9 mouse cellular contexts compared by ENCODE assay signal in genomic region chr15:102025136-102025872, GRCm38 (mm10). TPM values are rescaled to one million over a fixed set of nuclear protein-coding genes. Genes with fewer than 3 reads are reported as not detected.
DNase-seq lines count a peak whose midpoint lies in the region; ATAC-seq and TF ChIP-seq lines count a peak whose summit lies in the region.
"Had no signal": no experiment of that assay in that cellular context is flagged by ENCODE, and none has a peak within 500 bp of the region (broad histone marks: within the 10 kb centered on the region; RNA-seq: fewer than 3 reads in every experiment).

No protein-coding gene starts in this region.

- 2% methylated on average over 22 of the region's 22 CpGs for WGBS in midbrain, embryonic 10.5 days
- WGBS in midbrain, embryonic 15.5 days, result 6% methylated on average over 22 of the region's 22 CpGs
- 7% methylated on average over 22 of the region's 22 CpGs for WGBS in heart, embryonic 14.5 days
- WGBS in liver, adult 2 months, result 12% methylated on average over 22 of the region's 22 CpGs
- 10% methylated on average over 22 of the region's 22 CpGs for WGBS in stomach, embryonic 16.5 days
- WGBS in cerebellum, adult 2 months, result 18% methylated on average over 22 of the region's 22 CpGs

- peak overlapping the region; percentile 41 for H3K4me3 ChIP-seq in midbrain, embryonic 10.5 days
- no peak overlapping the region for H3K4me3 ChIP-seq in midbrain, embryonic 15.5 days
- H3K4me3 ChIP-seq in heart, embryonic 14.5 days (ENCODE audit: control insufficient read depth in 1 of 2, insufficient read depth in 1 of 2, low read depth in 1 of 2, low read length in 2 of 2), result peak overlapping the region; percentile 21 to 31; a peak in 3 of 4 replicates
- H3K4me3 ChIP-seq in liver, adult 2 months (ENCODE audit: insufficient read depth, low read depth, low read length), result no peak overlapping the region
- H3K4me3 ChIP-seq in stomach, embryonic 16.5 days (replicated peaks; ENCODE audit: low read length), result peak overlapping the region; percentile 28
- no peak overlapping the region for H3K4me3 ChIP-seq in cerebellum, adult 2 months (replicated peaks; ENCODE audit: insufficient read depth, low read depth, low read length)

- H3K9ac ChIP-seq in midbrain, embryonic 15.5 days, result no peak overlapping the region
- peak overlapping the region; percentile 66 for H3K9ac ChIP-seq in heart, embryonic 14.5 days (ENCODE audit: low read length)
- peak overlapping the region; percentile 5; the same call in 1 of the 2 replicates for H3K9ac ChIP-seq in liver, adult 2 months (ENCODE audit: low read depth, low read length)
- peak overlapping the region; percentile 67 for H3K9ac ChIP-seq in stomach, embryonic 16.5 days (ENCODE audit: low read length)

- H3K36me3 ChIP-seq in midbrain, embryonic 10.5 days, result no peaks in the 10 kb centered on the region
- H3K36me3 ChIP-seq in midbrain, embryonic 15.5 days (replicated peaks), result no peaks in the 10 kb centered on the region
- no peaks in the 10 kb centered on the region for H3K36me3 ChIP-seq in heart, embryonic 14.5 days (ENCODE audit: control insufficient read depth, insufficient read depth, low read length)
- H3K36me3 ChIP-seq in liver, adult 2 months (ENCODE audit: control insufficient read depth, insufficient read depth, low read length), result peaks cover 10% of the 10 kb centered on the region
- H3K36me3 ChIP-seq in stomach, embryonic 16.5 days (ENCODE audit: control insufficient read depth, insufficient read depth, low read length), result no peaks in the 10 kb centered on the region

- H3K4me2 ChIP-seq in midbrain, embryonic 15.5 days, result no peak overlapping the region; the same call in 1 of the 2 replicates
- peak overlapping the region; percentile 66 for H3K4me2 ChIP-seq in heart, embryonic 14.5 days (ENCODE audit: low read length)
- peak overlapping the region; percentile 53 for H3K4me2 ChIP-seq in stomach, embryonic 16.5 days (ENCODE audit: low read depth, low read length)

- peaks cover 75% of the 10 kb centered on the region for H3K27me3 ChIP-seq in midbrain, embryonic 10.5 days (ENCODE audit: low read depth, poor library complexity, severe bottlenecking)
- H3K27me3 ChIP-seq in midbrain, embryonic 15.5 days (replicated peaks), result peaks cover 34% of the 10 kb centered on the region
- H3K27me3 ChIP-seq in heart, embryonic 14.5 days (ENCODE audit: control insufficient read depth, insufficient read depth, low read length), result no peaks in the 10 kb centered on the region
- H3K27me3 ChIP-seq in liver, adult 2 months (ENCODE audit: control insufficient read depth, insufficient read depth, low read length), result no peaks in the 10 kb centered on the region
- H3K27me3 ChIP-seq in stomach, embryonic 16.5 days (ENCODE audit: control insufficient read depth, insufficient read depth, low read length), result no peaks in the 10 kb centered on the region
- H3K27me3 ChIP-seq in cerebellum, adult 2 months (ENCODE audit: control insufficient read depth, insufficient read depth, low read length), result no peaks in the 10 kb centered on the region; the same call in 1 of the 2 replicates

- peak; percentile 53 for DNase-seq in midbrain, embryonic 10.5 days (ENCODE audit: low spot score)
- DNase-seq in liver, adult 2 months (ENCODE audit: extremely low read depth, low read depth, low spot score), result peak; percentile 82
- no peak for DNase-seq in cerebellum, adult 2 months
- no peak for DNase-seq in layer of hippocampus, adult 11-12 months (ENCODE audit: low spot score)
- DNase-seq in right cerebral cortex, postnatal 14 days, result no peak
- DNase-seq: layer of hippocampus, adult 9-11 months had no signal

- no peak for TF ChIP-seq POLR2A in liver, adult 2 months (IDR thresholded peaks at IDR 0.05; ENCODE audit: extremely low read depth, insufficient read depth, low read length)
- TF ChIP-seq POLR2A in cerebellum, adult 2 months (IDR thresholded peaks at IDR 0.05; ENCODE audit: borderline replicate concordance, insufficient read depth, low read length), result no peak

- no peak for TF ChIP-seq CTCF in liver, adult 2 months (IDR thresholded peaks at IDR 0.05; ENCODE audit: low read depth, low read length)
- no peak for TF ChIP-seq CTCF in cerebellum, adult 2 months (IDR thresholded peaks at IDR 0.05; ENCODE audit: borderline replicate concordance, insufficient read depth, low read depth, low read length)

- peaks cover 38% of the 10 kb centered on the region for H3K4me1 ChIP-seq in midbrain, embryonic 10.5 days
- H3K4me1 ChIP-seq in midbrain, embryonic 15.5 days, result peaks cover 12% of the 10 kb centered on the region
- peaks cover 20 to 22% of the 10 kb centered on the region in 2 experiments for H3K4me1 ChIP-seq in heart, embryonic 14.5 days (ENCODE audit: control insufficient read depth in 2 of 2, insufficient read depth in 2 of 2, low read length in 2 of 2)
- H3K4me1 ChIP-seq in liver, adult 2 months (ENCODE audit: control insufficient read depth, insufficient read depth, low read length), result peaks cover 19% of the 10 kb centered on the region
- H3K4me1 ChIP-seq in stomach, embryonic 16.5 days (ENCODE audit: control insufficient read depth, insufficient read depth, low read length), result peaks cover 39% of the 10 kb centered on the region
- no peaks in the 10 kb centered on the region for H3K4me1 ChIP-seq in cerebellum, adult 2 months (ENCODE audit: control insufficient read depth, insufficient read depth, low read length)

- H3K79me2 ChIP-seq in liver, adult 2 months (ENCODE audit: control insufficient read depth, insufficient read depth, low read length), result no peaks in the 10 kb centered on the region

- H3K9me3 ChIP-seq in midbrain, embryonic 10.5 days (replicated peaks), result no peaks in the 10 kb centered on the region
- H3K9me3 ChIP-seq in midbrain, embryonic 15.5 days, result no peaks in the 10 kb centered on the region
- no peaks in the 10 kb centered on the region for H3K9me3 ChIP-seq in heart, embryonic 14.5 days (ENCODE audit: control insufficient read depth, low read length)
- H3K9me3 ChIP-seq in stomach, embryonic 16.5 days (replicated peaks; ENCODE audit: control insufficient read depth, low read length), result no peaks in the 10 kb centered on the region

- H3K27ac ChIP-seq in midbrain, embryonic 10.5 days (replicated peaks), result peak overlapping the region; percentile 79
- H3K27ac ChIP-seq in midbrain, embryonic 15.5 days, result no peak overlapping the region
- H3K27ac ChIP-seq in heart, embryonic 14.5 days (replicated peaks in 1 of 2; ENCODE audit: control insufficient read depth in 1 of 2, insufficient read depth in 1 of 2, low read depth in 2 of 2, low read length in 2 of 2), result peak overlapping the region; percentile 37 to 39; a peak in 1 of 4 replicates
- peak overlapping the region; percentile 70 for H3K27ac ChIP-seq in liver, adult 2 months (replicated peaks; ENCODE audit: insufficient read depth, low read depth, low read length)
- H3K27ac ChIP-seq in stomach, embryonic 16.5 days (ENCODE audit: low read length), result peak overlapping the region; percentile 73
- H3K27ac ChIP-seq in cerebellum, adult 2 months (ENCODE audit: insufficient read depth, low read length), result no peak overlapping the region

- no peak for ATAC-seq in midbrain, embryonic 15.5 days (replicated peaks)
- no peak for ATAC-seq in heart, embryonic 14.5 days (ENCODE audit: insufficient number of reproducible peaks, insufficient read depth, low FRiP score, low read depth)
- ATAC-seq in stomach, embryonic 16.5 days (ENCODE audit: insufficient read depth, low FRiP score), result peak; percentile 27; the same call in 1 of the 2 replicates

RNA-seq across cellular contexts. Expression of gene Krt18, which starts 2.7 kb away (rescaled TPM):
- polyA plus RNA-seq in midbrain, embryonic 10.5 days (2016; fragmentation: Nextera tagmentation; extraction: Ambion mirVana), result 11.4 and 21.0 TPM in 2 replicates
- 3.3 and 4.4 TPM in 2 replicates for polyA plus RNA-seq in midbrain, embryonic 15.5 days (2015; fragmentation: Nextera tagmentation; extraction: Ambion mirVana)
- 15.4 and 20.6 TPM in 2 replicates for polyA plus RNA-seq in heart, embryonic 14.5 days (2014; fragmentation: Nextera tagmentation; extraction: Ambion mirVana)
- 255 and 258 TPM in 2 replicates for total RNA-seq in liver, adult 2 months (2014; rRNA removed)
- polyA plus RNA-seq in liver, adult 2 months (2012; rRNA removed), result 110 and 124 TPM in 2 replicates
- 550 and 609 TPM in 2 replicates for polyA plus RNA-seq in stomach, embryonic 16.5 days (2015; fragmentation: Nextera tagmentation; extraction: Ambion mirVana)
- polyA plus RNA-seq in cerebellum, adult 2 months (2012; rRNA removed), result 1.1 and 2.1 TPM in 2 replicates

RNA-seq across cellular contexts. Expression of gene Krt8, which starts 21.0 kb away (rescaled TPM):
- 18.5 and 21.9 TPM in 2 replicates for polyA plus RNA-seq in midbrain, embryonic 10.5 days (2016; fragmentation: Nextera tagmentation; extraction: Ambion mirVana)
- polyA plus RNA-seq in midbrain, embryonic 15.5 days (2015; fragmentation: Nextera tagmentation; extraction: Ambion mirVana), result 1.8 and 2.0 TPM in 2 replicates
- 8.6 and 11.9 TPM in 2 replicates for polyA plus RNA-seq in heart, embryonic 14.5 days (2014; fragmentation: Nextera tagmentation; extraction: Ambion mirVana)
- 240 and 251 TPM in 2 replicates for total RNA-seq in liver, adult 2 months (2014; rRNA removed)
- 155 and 168 TPM in 2 replicates for polyA plus RNA-seq in liver, adult 2 months (2012; rRNA removed)
- 1,152 and 1,422 TPM in 2 replicates for polyA plus RNA-seq in stomach, embryonic 16.5 days (2015; fragmentation: Nextera tagmentation; extraction: Ambion mirVana)
- polyA plus RNA-seq in cerebellum, adult 2 months (2012; rRNA removed), result 0.61 and 1.1 TPM in 2 replicates

RNA-seq across cellular contexts. Expression of gene Eif4b, which starts 48.3 kb away (rescaled TPM):
- 113 and 125 TPM in 2 replicates for polyA plus RNA-seq in midbrain, embryonic 10.5 days (2016; fragmentation: Nextera tagmentation; extraction: Ambion mirVana)
- polyA plus RNA-seq in midbrain, embryonic 15.5 days (2015; fragmentation: Nextera tagmentation; extraction: Ambion mirVana), result 87.0 and 89.2 TPM in 2 replicates
- 70.8 and 78.0 TPM in 2 replicates for polyA plus RNA-seq in heart, embryonic 14.5 days (2014; fragmentation: Nextera tagmentation; extraction: Ambion mirVana)
- total RNA-seq in liver, adult 2 months (2014; rRNA removed), result 119 and 130 TPM in 2 replicates
- 70.5 and 73.8 TPM in 2 replicates for polyA plus RNA-seq in liver, adult 2 months (2012; rRNA removed)
- 108 and 122 TPM in 2 replicates for polyA plus RNA-seq in stomach, embryonic 16.5 days (2015; fragmentation: Nextera tagmentation; extraction: Ambion mirVana)
- polyA plus RNA-seq in cerebellum, adult 2 months (2012; rRNA removed), result 114 TPM in 2 replicates

Comparison
In these comparisons a context has a peak if more than half of its experiments do, and no peak if none do; other contexts are left out.
1. H3K27ac ChIP-seq: peak in midbrain, embryonic 10.5 days (single experiment), heart, embryonic 14.5 days (2 of 2), liver, adult 2 months (single experiment) and stomach, embryonic 16.5 days (single experiment); none in midbrain, embryonic 15.5 days (single experiment) and cerebellum, adult 2 months (single experiment).
2. H3K4me3 ChIP-seq: peak in midbrain, embryonic 10.5 days (single experiment), heart, embryonic 14.5 days (2 of 2) and stomach, embryonic 16.5 days (single experiment); none in midbrain, embryonic 15.5 days (single experiment), liver, adult 2 months (single experiment) and cerebellum, adult 2 months (single experiment).
3. DNase-seq: peak in midbrain, embryonic 10.5 days (single experiment) and liver, adult 2 months (single experiment); none in cerebellum, adult 2 months (0 of 2), layer of hippocampus, adult 11-12 months (single experiment) and right cerebral cortex, postnatal 14 days (single experiment).